Mouse (Mus musculus) stomach, postnatal 0 days (tissue): ENCODE results near the gene Phactr3.

Experiments used
- CTCF ChIP-seq: IDR thresholded peaks from 2 replicates; pipeline ENCODE4 v1.5.1; 2016; ENCODE audit warnings: antibody characterized with exemption, low read depth, mild to moderate bottlenecking, moderate library complexity
- EP300 ChIP-seq: optimal IDR thresholded peaks from 2 replicates; pipeline ENCODE3; 2016; ENCODE audit warnings: antibody characterized with exemption

- TF ChIP-seq CTCF (no peak), EP300 (no peak)
These were observed 4.7 kb downstream of the Phactr3 start for GRCm38 (mm10) chr2:178123466-178123865.
